Mouse (Mus musculus): Measurements from ENCODE around the gene Polr2g.

DNA sequence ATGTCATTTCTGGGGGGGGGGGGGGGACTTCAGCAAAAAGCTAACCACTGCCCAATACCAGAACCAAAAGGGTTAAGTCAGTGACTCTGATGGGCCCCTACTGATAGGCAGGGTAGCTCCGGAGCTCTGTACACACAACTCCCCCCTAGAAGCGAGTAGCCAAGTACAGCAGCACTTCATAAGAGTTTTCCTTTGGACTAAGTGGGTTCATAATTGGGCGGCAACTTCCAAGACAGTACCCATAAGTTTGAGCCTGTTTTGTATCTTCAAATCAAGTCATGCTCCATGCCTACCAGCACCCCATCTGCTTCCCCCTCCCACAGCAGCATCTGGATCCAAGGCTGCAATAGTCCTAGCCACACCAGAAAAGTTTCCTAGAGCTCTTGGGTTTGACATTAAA is 42.7 kb downstream of the Polr2g start:
- no peak for TF ChIP-seq CTCF (conservative IDR thresholded peaks at IDR 0.05; ENCODE audit: insufficient read depth, insufficient read length, low read depth, low read length)
- no peak for TF ChIP-seq POLR2A (IDR thresholded peaks at IDR 0.05; ENCODE audit: low read depth, low read length)

Data from kidney, adult 2 months (tissue).